Mouse (Mus musculus) NIH3T3 (cell line): Measurements from ENCODE around the gene Ftl1-ps1.

Experiments used
- DNase-seq: peaks from one replicate; pipeline ENCODE4 v3.0.0-alpha.2; 2012; ENCODE audit warnings: low read depth

Ftl1-ps1 gene

GRCm38 (mm10) chr13:74399298-74399839 lies at the start of gene Ftl1-ps1:
Gene Ftl1-ps1, plus strand, starts transcription at chr13:74399694.
- DNase-seq = peak; percentile 34

- no peak for DNase-seq
These were observed 49.0 kb upstream of the Ftl1-ps1 start for GRCm38 (mm10) chr13:74350435-74350906.

- DNase-seq = no peak
These were observed 43.0 kb upstream of the Ftl1-ps1 start for GRCm38 (mm10) chr13:74356491-74356890.

- DNase-seq = no peak
These were observed 37.3 kb upstream of the Ftl1-ps1 start for GRCm38 (mm10) chr13:74362218-74362617.

- no peak for DNase-seq
These were observed 36.2 kb upstream of the Ftl1-ps1 start for GRCm38 (mm10) chr13:74363176-74363858.

GRCm38 (mm10) chr13:74363859-74364235 lies 35.6 kb upstream of the Ftl1-ps1 start, which contains the start of gene Lrrc14b:
Gene Lrrc14b, minus strand, starts transcription at chr13:74364005.
- peak; percentile 73 for DNase-seq

- no peak for DNase-seq
These were observed 17.8 kb upstream of the Ftl1-ps1 start for GRCm38 (mm10) chr13:74381533-74382276.

GRCm38 (mm10) chr13:74382289-74382688 lies 17.2 kb upstream of the Ftl1-ps1 start:
- no peak for DNase-seq

- no peak for DNase-seq
These were observed 9.8 kb upstream of the Ftl1-ps1 start for GRCm38 (mm10) chr13:74389730-74390129.

- peak; percentile 86 for DNase-seq
These were observed 9.0 kb upstream of the Ftl1-ps1 start, which contains the start of gene Zfp72 for GRCm38 (mm10) chr13:74390371-74390990. Gene Zfp72, minus strand, starts transcription at chr13:74390836.

- no peak for DNase-seq
These were observed 8.3 kb upstream of the Ftl1-ps1 start for GRCm38 (mm10) chr13:74391156-74391555.

- no peak for DNase-seq
These were observed 40.4 kb downstream of the Ftl1-ps1 start for GRCm38 (mm10) chr13:74439895-74440294.
